Mouse (Mus musculus) C2C12 (cell line): Measurements from ENCODE around the gene Mpv17.

Source experiments
- CEBPB ChIP-seq: IDR thresholded peaks from one replicate; pipeline ENCODE4 v1.6.1; 2011; ENCODE audit warnings: low read depth, mild to moderate bottlenecking, control low read depth, moderate library complexity
- CTCF ChIP-seq: IDR thresholded peaks from one replicate; pipeline ENCODE4 v1.5.1; 2011; ENCODE audit not compliant: control insufficient read depth, insufficient read depth, insufficient read length
- MAX ChIP-seq: IDR thresholded peaks from one replicate; pipeline ENCODE4 v1.6.1; 2011; ENCODE audit warnings: mild to moderate bottlenecking, control low read depth
- USF1 ChIP-seq: IDR thresholded peaks from one replicate; pipeline ENCODE4 v1.6.1; 2011; ENCODE audit warnings: low read depth, mild to moderate bottlenecking, control low read depth, moderate library complexity

- TF ChIP-seq CTCF (no peak), CEBPB (no peak), MAX (no peak), USF1 (no peak)
Observed at GRCm38 (mm10) chr5:31138968-31139425, 15.1 kb downstream of the Mpv17 start.
